18 mouse cellular contexts compared by ENCODE assay signal in genomic region chr2:166370776-166371175, GRCm38 (mm10).
"Had no signal": no experiment of that assay in that cellular context is flagged by ENCODE, and none has a peak within 500 bp of the region (broad histone marks: within the 10 kb centered on the region; RNA-seq: fewer than 3 reads in every experiment).

No protein-coding gene starts in this region.

- H3K9me3 ChIP-seq: kidney, embryonic 15.5 days; limb, embryonic 15.5 days; midbrain, embryonic 12.5 days; midbrain, embryonic 15.5 days; neural tube, embryonic 13.5 days had no signal

- H3K27me3 ChIP-seq: kidney, embryonic 15.5 days; limb, embryonic 12.5 days; limb, embryonic 15.5 days; midbrain, embryonic 15.5 days had no signal

- DNase-seq: kidney, adult 8-10 months; kidney, postnatal 10 days; kidney, postnatal 36 days; layer of hippocampus, postnatal 36 days; liver, postnatal 0 days; lung, embryonic 14.5 days; thymus, postnatal 36 days had no signal

- H3K4me1 ChIP-seq: kidney, embryonic 15.5 days; midbrain, embryonic 12.5 days; midbrain, embryonic 15.5 days had no signal

- ATAC-seq: liver, postnatal 0 days; lung, postnatal 0 days; midbrain, embryonic 15.5 days had no signal

- H3K27ac ChIP-seq: kidney, embryonic 15.5 days; left cerebral cortex, adult 2 months; limb, embryonic 12.5 days; limb, embryonic 15.5 days; liver, embryonic 14.5 days; macrophage; midbrain, embryonic 12.5 days; midbrain, embryonic 15.5 days; neural tube, embryonic 13.5 days had no signal

- H3K4me2 ChIP-seq: kidney, embryonic 15.5 days; limb, embryonic 12.5 days; limb, embryonic 15.5 days; liver, embryonic 11.5 days; lung, embryonic 14.5 days; midbrain, embryonic 12.5 days; midbrain, embryonic 15.5 days; neural tube, embryonic 13.5 days had no signal

- H3K9ac ChIP-seq: kidney, embryonic 15.5 days; limb, embryonic 12.5 days; limb, embryonic 15.5 days; liver, embryonic 14.5 days; liver, postnatal 0 days; lung, embryonic 14.5 days; midbrain, embryonic 12.5 days; midbrain, embryonic 15.5 days; neural tube, embryonic 13.5 days had no signal

- H3K36me3 ChIP-seq: kidney, embryonic 15.5 days; limb, embryonic 12.5 days; limb, embryonic 15.5 days; midbrain, embryonic 12.5 days; midbrain, embryonic 15.5 days; neural tube, embryonic 13.5 days had no signal

- H3K4me3 ChIP-seq: kidney, embryonic 15.5 days; left cerebral cortex, adult 2 months; limb, embryonic 12.5 days; limb, embryonic 15.5 days; midbrain, embryonic 12.5 days; midbrain, embryonic 15.5 days; neural tube, embryonic 13.5 days had no signal
